Mouse (Mus musculus): ENCODE measurements around the gene Cts7.

Gene Cts7

GRCm38 (mm10) chr13:61358097-61358496 lies at the start of gene Cts7:
Gene Cts7 (minus strand): TSS chr13:61358197.
- DNase-seq (ENCODE audit: low read depth) = no peak

Data from fibroblast of lung, adult 2 months (primary cell).